Mouse (Mus musculus) frontal cortex, postnatal 14 days (tissue): ENCODE measurements around the gene Paqr7.
A peak's percentile ranks its signal among the peaks of the same experiment; 100 is the strongest.

ENCODE experiments used
- DNase-seq, 2 experiments: peaks; one replicate each; pipeline ENCODE4 v3.0.0; 2022; ENCODE audit warnings: low spot score in 2 of 2

The Paqr7 gene

GRCm38 (mm10) chr4:134503686-134504357 is 7.3 kb downstream of the Paqr7 start:
- DNase-seq: no peak

DNA sequence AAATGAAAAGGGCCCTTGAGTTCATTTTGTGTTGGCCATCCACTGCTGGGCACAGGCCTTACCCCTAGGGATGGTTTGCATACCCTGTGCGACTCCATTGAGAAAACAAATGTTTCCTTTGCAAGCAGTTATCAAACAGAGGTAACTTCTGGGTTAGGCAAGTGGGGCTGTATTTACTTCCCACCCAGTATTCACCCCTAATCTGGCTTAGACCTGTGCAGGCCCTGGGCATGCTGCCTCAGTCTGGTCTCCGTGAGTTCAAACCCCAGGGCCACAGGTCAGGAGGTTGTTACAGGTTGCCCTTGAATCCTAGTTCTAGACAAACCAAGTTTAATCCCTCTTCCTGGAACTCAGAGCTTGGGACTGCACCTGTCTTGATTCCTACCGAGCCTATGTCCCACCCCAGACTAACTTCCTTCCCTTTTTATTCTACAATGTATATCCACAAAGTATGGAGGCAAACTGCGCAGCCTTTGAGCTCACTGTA is 8.8 kb downstream of the Paqr7 start:
- no peak for DNase-seq

DNA sequence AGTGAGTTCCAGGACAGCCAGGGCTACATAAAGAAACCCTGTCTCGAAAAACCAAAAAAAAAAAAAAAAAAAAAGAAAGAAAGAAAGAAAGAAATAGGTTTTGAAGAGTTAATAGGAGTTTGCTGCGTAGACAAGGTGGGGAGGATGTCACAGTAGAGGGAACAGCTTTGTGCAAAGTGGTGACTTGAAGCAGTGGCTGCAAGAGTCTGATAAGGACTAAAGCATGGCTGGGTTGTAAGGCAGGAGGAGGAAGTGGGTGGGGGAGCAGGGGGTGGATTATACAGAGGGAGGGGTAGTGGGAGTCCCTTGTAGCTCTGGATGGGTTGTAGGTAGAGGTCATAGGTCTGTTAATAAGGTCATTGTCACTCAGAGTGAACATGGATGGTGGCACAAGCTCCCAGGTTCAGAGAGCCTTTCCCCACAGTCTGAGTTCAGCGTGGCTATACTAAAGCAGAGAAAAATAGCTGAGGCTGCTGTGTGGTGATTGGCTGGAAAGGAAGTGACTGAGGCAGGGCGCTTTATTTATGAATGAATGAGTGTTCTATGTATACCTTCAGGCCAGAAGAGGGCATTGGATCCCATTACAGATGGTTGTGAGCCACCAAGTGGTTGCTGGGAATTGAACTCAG is 9.6 kb downstream of the Paqr7 start:
- DNase-seq: no peak

DNA sequence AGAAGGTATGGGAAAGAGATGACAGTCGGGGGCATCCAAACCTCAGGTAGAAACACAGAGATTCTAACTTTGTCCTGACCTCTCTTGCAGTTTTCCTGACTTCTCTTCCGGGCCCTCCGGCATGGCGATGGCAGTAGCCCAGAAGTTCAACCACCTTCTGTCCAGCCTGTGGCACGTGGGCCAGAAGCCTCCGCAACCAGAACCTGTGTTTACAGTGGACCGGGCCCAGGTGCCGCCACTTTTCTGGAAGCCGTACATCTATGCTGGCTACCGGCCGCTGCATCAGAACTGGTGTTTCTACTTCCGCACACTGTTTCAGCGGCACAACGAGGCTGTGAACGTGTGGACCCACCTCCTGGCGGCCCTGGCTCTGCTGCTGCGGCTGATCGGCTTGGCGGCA is 10.2 kb downstream of the Paqr7 start:
- DNase-seq: no peak

- DNase-seq: no peak
Measured at GRCm38 (mm10) chr4:134510396-134510795, 13.9 kb downstream of the Paqr7 start.

GRCm38 (mm10) chr4:134510845-134511411 is 14.4 kb downstream of the Paqr7 start, which contains the start of gene Aunip:
Gene Aunip, plus strand, starts transcription at chr4:134510999.
- peak; percentile 67 to 80 for DNase-seq

GRCm38 (mm10) chr4:134511730-134512129 is 15.2 kb downstream of the Paqr7 start:
- no peak for DNase-seq

DNA sequence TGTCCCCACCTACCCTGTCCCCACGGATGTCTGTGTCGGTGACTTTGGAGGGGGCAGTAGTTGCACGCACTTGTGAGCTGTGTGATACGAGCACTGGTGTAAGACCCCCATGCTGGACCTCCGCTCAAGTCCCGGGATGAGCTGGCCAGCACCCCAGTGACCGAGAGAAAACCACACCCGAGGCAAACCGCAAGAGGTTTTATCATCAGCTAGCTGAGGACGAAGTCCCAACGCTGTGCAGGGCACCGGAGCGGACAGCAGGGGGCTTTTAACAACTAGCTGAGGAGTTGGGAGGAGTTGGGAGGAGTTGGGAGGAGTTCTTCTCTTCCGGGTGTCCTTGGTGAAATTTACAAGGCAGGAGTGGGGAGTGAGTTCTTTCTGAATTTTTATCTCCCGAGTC is 16.3 kb downstream of the Paqr7 start:
- DNase-seq: peak in 1 of 2 experiments; percentile 44

DNA sequence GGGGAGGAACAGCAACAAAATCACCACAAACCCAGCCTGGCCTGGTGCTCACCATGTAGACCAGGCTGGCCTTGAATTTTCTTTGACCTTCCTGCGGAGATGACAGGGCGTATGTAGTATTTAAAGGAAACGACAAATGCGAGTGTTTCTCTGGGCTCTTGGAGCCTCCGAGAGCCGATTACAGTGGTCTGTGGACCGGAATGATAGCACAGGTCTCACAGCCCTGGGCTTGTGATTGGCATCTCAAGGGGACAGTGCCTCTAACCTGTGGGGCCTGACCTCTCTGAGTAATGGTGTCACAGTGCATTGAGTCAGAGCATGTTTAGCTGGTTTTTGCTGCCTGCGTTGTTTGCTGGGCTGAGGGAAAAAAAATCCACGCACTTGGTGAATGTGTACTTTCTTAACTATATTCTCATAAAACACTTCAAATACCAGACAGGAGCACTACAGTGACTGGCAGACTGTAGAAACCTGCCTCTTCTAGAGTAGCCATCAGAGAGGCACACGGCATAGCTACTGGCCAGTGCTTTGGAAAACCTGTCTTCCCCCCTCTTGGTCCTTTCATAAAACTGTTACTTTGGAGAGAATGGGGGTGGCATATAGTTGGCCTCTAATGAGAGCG is 17.9 kb downstream of the Paqr7 start:
- no peak for DNase-seq

DNA sequence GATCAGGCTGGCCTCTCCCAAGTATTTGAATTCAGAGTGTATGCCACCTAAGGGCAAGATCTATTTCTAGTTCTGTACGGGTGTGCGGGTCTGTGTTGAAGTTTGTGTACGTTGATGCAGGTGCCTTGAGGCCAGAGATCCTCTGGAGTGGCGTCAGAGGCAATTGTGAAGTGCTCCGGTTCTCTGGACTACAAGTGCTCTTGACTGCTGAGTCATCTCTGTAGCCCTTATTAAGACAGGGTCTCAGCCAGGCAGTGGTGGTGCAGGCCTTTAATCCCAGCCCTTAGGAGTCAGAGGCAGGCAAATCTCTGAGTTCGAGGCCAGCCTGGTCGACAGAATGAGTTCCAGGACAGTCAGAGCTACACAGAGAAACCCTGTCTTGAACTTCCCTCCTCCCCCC is 19.1 kb downstream of the Paqr7 start:
- DNase-seq: no peak

GRCm38 (mm10) chr4:134516981-134517380 is 20.5 kb downstream of the Paqr7 start:
- DNase-seq: no peak

DNA sequence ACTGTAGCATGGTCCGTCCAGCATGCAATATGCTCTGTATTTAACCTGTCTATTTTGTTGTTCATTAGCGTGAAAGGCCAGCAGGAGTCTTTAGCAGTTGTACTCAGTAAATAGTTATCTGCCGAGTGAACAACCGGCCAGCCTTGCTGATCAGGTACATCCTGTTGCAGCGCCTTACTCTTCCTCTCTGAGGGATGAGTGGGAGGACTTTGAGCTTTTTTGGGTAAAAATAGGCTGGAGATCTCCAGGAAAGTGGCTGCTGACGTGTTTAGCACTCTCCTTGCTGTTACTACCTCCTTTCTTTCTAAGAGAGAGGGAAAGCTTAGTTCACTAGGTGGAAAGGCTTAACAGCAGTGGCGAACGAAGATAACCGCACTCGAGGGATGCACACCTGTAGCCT is 21.2 kb downstream of the Paqr7 start:
- DNase-seq: no peak

DNA sequence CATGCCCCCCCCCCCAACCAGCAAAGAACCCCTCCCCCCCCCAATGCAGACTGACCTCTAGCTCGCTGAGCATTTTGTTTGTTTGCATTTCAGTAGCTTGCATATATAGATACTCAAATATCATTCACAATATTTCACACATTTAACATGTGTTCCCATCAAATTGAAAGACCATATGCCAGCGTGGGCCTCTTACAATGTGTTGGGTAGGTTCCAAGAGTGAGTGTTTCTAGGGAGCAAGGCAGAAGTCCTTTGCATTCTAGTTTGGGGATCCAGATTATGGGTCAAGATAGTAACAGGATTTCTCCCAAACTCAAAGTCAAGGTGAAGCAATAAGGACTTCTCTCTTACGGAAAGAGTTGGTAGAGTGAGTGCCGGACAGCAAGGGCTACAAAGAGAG is 22.0 kb downstream of the Paqr7 start:
- no peak for DNase-seq

DNA sequence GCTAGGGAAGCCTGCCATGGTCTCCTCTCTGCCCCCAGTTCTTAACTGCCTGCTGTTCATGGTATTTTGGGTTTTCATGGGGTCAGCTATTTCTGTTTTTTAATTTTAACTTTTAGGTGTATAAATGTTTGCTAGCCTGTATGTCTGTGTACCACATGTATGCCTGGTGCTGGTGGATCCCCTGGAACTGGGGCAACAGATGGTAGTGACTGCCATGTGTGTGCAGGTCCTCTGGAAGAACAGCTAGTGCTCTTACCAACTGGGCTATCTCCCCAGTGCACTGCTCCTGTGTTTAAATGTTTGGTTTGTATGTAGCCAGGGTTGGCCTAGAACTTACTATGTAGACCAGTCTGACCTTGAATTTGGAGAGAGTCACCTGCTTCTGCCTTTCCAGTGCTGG is 22.8 kb downstream of the Paqr7 start:
- no peak for DNase-seq

GRCm38 (mm10) chr4:134523447-134523846 is 26.9 kb downstream of the Paqr7 start:
- DNase-seq: no peak

- DNase-seq: no peak
Measured at GRCm38 (mm10) chr4:134525806-134526205, 29.3 kb downstream of the Paqr7 start.

DNA sequence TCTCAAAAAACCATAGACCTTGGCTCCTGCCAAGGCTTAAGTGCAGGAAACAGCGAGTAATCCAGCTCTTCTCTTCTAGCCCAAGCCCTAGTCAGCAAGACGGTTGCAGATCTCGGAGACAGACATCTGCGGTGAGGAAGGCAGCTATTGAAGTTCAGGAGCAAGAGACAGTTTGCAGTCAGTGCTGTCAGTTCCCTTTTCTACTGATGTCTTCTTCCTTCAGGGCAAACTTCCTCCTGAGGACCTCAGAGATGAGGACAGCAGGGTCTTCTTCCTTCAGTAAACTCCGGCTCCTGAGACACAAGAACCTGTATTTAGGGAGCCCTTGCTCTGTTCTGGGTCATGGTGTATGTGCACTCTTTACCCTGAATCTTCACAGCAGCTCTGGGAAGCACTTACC is 29.7 kb downstream of the Paqr7 start:
- no peak for DNase-seq

DNA sequence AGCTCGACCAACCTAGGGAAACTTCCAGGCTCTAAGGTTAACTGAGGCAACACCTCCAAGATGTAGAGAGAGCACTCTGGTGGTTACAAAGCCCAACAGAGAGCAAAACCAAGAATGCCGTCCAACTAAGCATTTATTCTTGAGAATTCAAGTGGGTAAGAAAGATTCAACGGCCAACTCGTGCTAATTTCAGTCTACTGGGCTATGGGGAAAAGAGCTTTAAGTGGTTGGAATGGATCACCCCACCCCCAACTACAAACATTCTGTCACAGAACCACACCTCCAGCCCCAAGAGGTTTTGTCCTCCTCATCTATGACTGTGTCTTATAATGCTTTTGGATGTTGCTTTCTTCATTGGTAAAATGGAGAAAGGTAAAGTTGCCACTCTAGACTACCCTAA is 36.4 kb downstream of the Paqr7 start:
- DNase-seq: no peak

GRCm38 (mm10) chr4:134533421-134533820 is 36.9 kb downstream of the Paqr7 start:
- DNase-seq: no peak

DNA sequence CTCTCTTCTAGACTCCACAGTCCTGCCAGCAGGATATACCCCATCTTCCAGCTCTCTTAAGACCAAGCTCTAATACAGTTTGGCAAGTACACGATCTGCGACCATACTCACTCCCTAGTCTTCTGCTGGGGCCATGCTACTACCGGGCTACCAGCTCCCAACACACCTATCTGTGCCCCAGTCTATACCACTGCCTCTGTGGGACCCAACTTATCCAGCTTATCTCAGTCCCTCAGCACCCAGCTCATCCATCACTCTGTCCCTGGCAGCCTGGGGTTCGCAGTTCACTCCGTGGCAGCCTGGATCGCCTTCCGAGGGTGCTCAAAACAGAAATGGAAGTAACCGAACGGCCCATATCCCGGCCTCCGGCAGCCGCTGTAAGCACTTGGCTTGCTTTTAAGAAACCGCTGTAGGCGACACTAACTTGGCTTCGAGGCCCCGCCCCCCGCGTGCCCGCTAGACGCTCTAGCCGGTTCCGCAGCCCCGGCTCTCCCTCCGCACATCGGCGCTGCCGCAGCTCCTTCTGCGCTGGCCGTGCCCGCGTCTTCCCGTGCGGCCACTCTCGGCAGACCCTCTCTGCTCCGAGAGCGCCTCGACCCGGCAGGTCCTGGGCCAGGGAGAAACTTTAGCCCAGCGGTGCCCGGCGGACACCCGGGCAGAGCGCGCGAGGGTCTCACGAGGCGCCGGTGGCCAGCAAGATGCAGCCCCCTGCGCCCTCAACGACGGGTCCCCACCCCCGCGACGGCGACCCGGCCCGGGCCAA is 37.8 kb downstream of the Paqr7 start:
- peak; percentile 45 to 57 for DNase-seq

- DNase-seq: peak; percentile 94
Measured at GRCm38 (mm10) chr4:134534932-134535786, 38.7 kb downstream of the Paqr7 start, which contains the start of gene Mtfr1l. Gene Mtfr1l, minus strand, starts transcription at chr4:134535387.
